Mouse (Mus musculus): ENCODE measurements around the gene Nckap1l.

DNA sequence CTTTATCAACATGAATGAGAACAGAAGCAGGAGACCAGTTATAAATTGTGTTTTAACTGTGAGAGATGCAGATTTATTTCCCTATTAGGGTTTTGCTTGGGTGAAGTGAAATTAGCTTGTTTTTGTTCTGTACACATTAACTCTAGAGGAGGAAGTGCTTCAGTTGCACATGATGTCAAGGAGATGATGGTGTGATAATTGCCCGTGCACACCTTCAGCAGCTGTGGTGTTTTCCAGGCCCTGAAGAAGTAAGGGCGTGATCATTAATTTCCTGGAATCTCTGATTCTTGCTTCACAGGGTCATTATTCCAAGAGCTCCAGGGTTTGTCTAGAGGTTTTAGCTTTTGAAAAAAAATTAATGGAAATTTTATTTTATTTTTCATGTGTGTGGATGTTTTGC lies 26.5 kb downstream of the Nckap1l start:
- TF ChIP-seq POLR2A (IDR thresholded peaks at IDR 0.05; ENCODE audit: low read depth, low read length) (no peak), CTCF (conservative IDR thresholded peaks at IDR 0.05; ENCODE audit: insufficient read depth, insufficient read length, low read depth, low read length) (no peak)

Data from kidney, adult 2 months (tissue).